Mouse (Mus musculus): ENCODE data around the gene Slc38a9. TPM values are rescaled to one million over a fixed set of nuclear protein-coding genes. Genes with fewer than 3 reads are reported as not detected.

Slc38a9 gene
- 2.6 and 3.8 TPM in 2 replicates for polyA plus RNA-seq (2012; ENCODE audit: low replicate concordance)

GRCm38 (mm10) chr13:112660574-112661381 is at the start of gene Slc38a9:
Gene Slc38a9 (plus strand): TSS chr13:112660751.

DNA sequence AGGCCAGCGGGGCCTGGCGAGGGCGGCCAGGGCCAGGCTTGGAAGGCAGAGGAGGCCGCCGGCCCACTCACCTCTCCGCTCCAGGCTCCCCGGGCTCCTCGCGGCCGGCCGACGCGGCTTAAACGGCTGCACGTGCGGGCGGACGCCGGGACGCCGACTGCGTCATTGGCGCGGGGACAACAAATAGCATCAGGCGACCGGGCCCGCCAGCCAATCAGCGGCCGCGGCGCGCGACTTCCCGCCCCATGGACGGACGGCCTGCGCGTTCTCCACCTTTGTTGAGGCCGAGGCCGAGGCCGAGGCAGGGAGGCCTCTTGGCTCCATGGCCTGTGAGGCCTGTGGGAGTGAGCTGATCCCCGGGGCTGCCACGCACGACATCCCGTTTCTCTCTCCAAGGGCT is 8.3 kb upstream of the Slc38a9 start, which contains the start of gene Ddx4:
Gene Ddx4 (minus strand): TSS at position 271 of the 400 bp plus-strand sequence.

Other genes starting within 250 kb of the Slc38a9 start
- 6.9 and 10.2 TPM in 2 replicates for gene Il6st, start 196.7 kb upstream of the Slc38a9 start, polyA plus RNA-seq (2012; ENCODE audit: low replicate concordance)
- 0.06 TPM in 1 of 2 replicates, not detected in the other for gene Il31ra, start 66.4 kb upstream of the Slc38a9 start, polyA plus RNA-seq (2012; ENCODE audit: low replicate concordance)
- not detected in 2 replicates for gene Ddx4, start 8.3 kb upstream of the Slc38a9 start, polyA plus RNA-seq (2012; ENCODE audit: low replicate concordance)
- 7.7 and 10.7 TPM in 2 replicates for gene Plpp1, start 140.0 kb downstream of the Slc38a9 start, polyA plus RNA-seq (2012; ENCODE audit: low replicate concordance)